Mouse (Mus musculus): ENCODE data around the gene Tom1l1. TPM values are rescaled to one million over a fixed set of nuclear protein-coding genes. Genes with fewer than 3 reads are reported as not detected.

Tom1l1 gene
- polyA plus RNA-seq, 1 experiment: 3.3 TPM

GRCm38 (mm10) chr11:90627751-90628150 lies 60.4 kb downstream of the Tom1l1 start:
- Histone ChIP-seq H3K9me3 (no peaks in the 10 kb centered on the region), H3K4me3 (replicated peaks) (no peak overlapping the region), H3K36me3 (replicated peaks; ENCODE audit: low read length) (no peaks in the 10 kb centered on the region), H3K27me3 (replicated peaks) (no peaks in the 10 kb centered on the region), H3K4me1 (peaks cover 12% of the 10 kb centered on the region; the same call in 1 of the 2 replicates)
- TF ChIP-seq FLI1 (IDR thresholded peaks at IDR 0.05; ENCODE audit: low read length) (no peak), GATA1 (IDR thresholded peaks at IDR 0.05; ENCODE audit: borderline replicate concordance, low read length) (no peak)

GRCm38 (mm10) chr11:90625174-90625573 lies 63.0 kb downstream of the Tom1l1 start:
- Histone ChIP-seq H3K27me3 (replicated peaks) (no peaks in the 10 kb centered on the region), H3K9me3 (no peaks in the 10 kb centered on the region), H3K36me3 (replicated peaks; ENCODE audit: low read length) (peaks cover 8% of the 10 kb centered on the region), H3K4me3 (replicated peaks) (no peak overlapping the region), H3K4me1 (peaks cover 8% of the 10 kb centered on the region; the same call in 1 of the 2 replicates)
- TF ChIP-seq FLI1 (IDR thresholded peaks at IDR 0.05; ENCODE audit: low read length) (no peak), GATA1 (IDR thresholded peaks at IDR 0.05; ENCODE audit: borderline replicate concordance, low read length) (no peak)

GRCm38 (mm10) chr11:90623477-90623876 lies 64.7 kb downstream of the Tom1l1 start:
- H3K9me3 ChIP-seq: no peaks in the 10 kb centered on the region
- H3K36me3 ChIP-seq (replicated peaks; ENCODE audit: low read length): peaks cover 16% of the 10 kb centered on the region
- no peak for TF ChIP-seq GATA1 (IDR thresholded peaks at IDR 0.05; ENCODE audit: borderline replicate concordance, low read length)
- no peak for TF ChIP-seq FLI1 (IDR thresholded peaks at IDR 0.05; ENCODE audit: low read length)
- H3K4me3 ChIP-seq (replicated peaks): no peak overlapping the region
- peaks cover 8% of the 10 kb centered on the region; the same call in 1 of the 2 replicates for H3K4me1 ChIP-seq
- no peaks in the 10 kb centered on the region for H3K27me3 ChIP-seq (replicated peaks)

- no peaks in the 10 kb centered on the region for H3K27me3 ChIP-seq (replicated peaks)
- peaks cover 22% of the 10 kb centered on the region for H3K36me3 ChIP-seq (replicated peaks; ENCODE audit: low read length)
- H3K9me3 ChIP-seq: no peaks in the 10 kb centered on the region
- TF ChIP-seq FLI1 (IDR thresholded peaks at IDR 0.05; ENCODE audit: low read length): no peak
- TF ChIP-seq GATA1 (IDR thresholded peaks at IDR 0.05; ENCODE audit: borderline replicate concordance, low read length): no peak
- peaks cover 8% of the 10 kb centered on the region; the same call in 1 of the 2 replicates for H3K4me1 ChIP-seq
- no peak overlapping the region for H3K4me3 ChIP-seq (replicated peaks)
Observed at GRCm38 (mm10) chr11:90622500-90622899, 65.7 kb downstream of the Tom1l1 start.

- TF ChIP-seq GATA1 (IDR thresholded peaks at IDR 0.05; ENCODE audit: borderline replicate concordance, low read length): no peak
- no peak for TF ChIP-seq FLI1 (IDR thresholded peaks at IDR 0.05; ENCODE audit: low read length)
- no peak overlapping the region for H3K4me3 ChIP-seq (replicated peaks)
- no peaks in the 10 kb centered on the region for H3K9me3 ChIP-seq
- no peaks in the 10 kb centered on the region for H3K27me3 ChIP-seq (replicated peaks)
- H3K4me1 ChIP-seq: peaks cover 5% of the 10 kb centered on the region; the same call in 1 of the 2 replicates
- peaks cover 24% of the 10 kb centered on the region for H3K36me3 ChIP-seq (replicated peaks; ENCODE audit: low read length)
Observed at GRCm38 (mm10) chr11:90622044-90622443, 66.1 kb downstream of the Tom1l1 start.

GRCm38 (mm10) chr11:90616431-90616830 lies 71.7 kb downstream of the Tom1l1 start:
- Histone ChIP-seq H3K9me3 (no peaks in the 10 kb centered on the region), H3K27me3 (replicated peaks) (no peaks in the 10 kb centered on the region), H3K4me3 (replicated peaks) (no peak overlapping the region), H3K4me1 (peaks cover 8% of the 10 kb centered on the region), H3K36me3 (replicated peaks; ENCODE audit: low read length) (peaks cover 38% of the 10 kb centered on the region)
- TF ChIP-seq FLI1 (IDR thresholded peaks at IDR 0.05; ENCODE audit: low read length): no peak
- no peak for TF ChIP-seq GATA1 (IDR thresholded peaks at IDR 0.05; ENCODE audit: borderline replicate concordance, low read length)

- Histone ChIP-seq H3K36me3 (replicated peaks; ENCODE audit: low read length) (peaks cover 33% of the 10 kb centered on the region), H3K4me3 (replicated peaks) (no peak overlapping the region), H3K27me3 (replicated peaks) (no peaks in the 10 kb centered on the region), H3K9me3 (no peaks in the 10 kb centered on the region), H3K4me1 (peaks cover 8% of the 10 kb centered on the region)
- TF ChIP-seq FLI1 (IDR thresholded peaks at IDR 0.05; ENCODE audit: low read length): no peak
- TF ChIP-seq GATA1 (IDR thresholded peaks at IDR 0.05; ENCODE audit: borderline replicate concordance, low read length): no peak
Observed at GRCm38 (mm10) chr11:90614743-90615142, 73.4 kb downstream of the Tom1l1 start.

- Histone ChIP-seq H3K27me3 (replicated peaks) (no peaks in the 10 kb centered on the region), H3K4me3 (replicated peaks) (no peak overlapping the region), H3K36me3 (replicated peaks; ENCODE audit: low read length) (peaks cover 29% of the 10 kb centered on the region), H3K4me1 (peaks cover 8% of the 10 kb centered on the region), H3K9me3 (no peaks in the 10 kb centered on the region)
- TF ChIP-seq GATA1 (IDR thresholded peaks at IDR 0.05; ENCODE audit: borderline replicate concordance, low read length) (no peak), FLI1 (IDR thresholded peaks at IDR 0.05; ENCODE audit: low read length) (no peak)
Observed at GRCm38 (mm10) chr11:90612118-90612517, 76.0 kb downstream of the Tom1l1 start.

- Histone ChIP-seq H3K9me3 (no peaks in the 10 kb centered on the region), H3K4me1 (no peaks in the 10 kb centered on the region), H3K4me3 (replicated peaks) (no peak overlapping the region), H3K27me3 (replicated peaks) (no peaks in the 10 kb centered on the region), H3K36me3 (replicated peaks; ENCODE audit: low read length) (peaks cover 71% of the 10 kb centered on the region)
- no peak for TF ChIP-seq FLI1 (IDR thresholded peaks at IDR 0.05; ENCODE audit: low read length)
- no peak for TF ChIP-seq GATA1 (IDR thresholded peaks at IDR 0.05; ENCODE audit: borderline replicate concordance, low read length)
Observed at GRCm38 (mm10) chr11:90603066-90603465, 85.1 kb downstream of the Tom1l1 start.

- TF ChIP-seq GATA1 (IDR thresholded peaks at IDR 0.05; ENCODE audit: borderline replicate concordance, low read length) (no peak), FLI1 (IDR thresholded peaks at IDR 0.05; ENCODE audit: low read length) (no peak)
- no peaks in the 10 kb centered on the region for H3K4me1 ChIP-seq
- H3K36me3 ChIP-seq (replicated peaks; ENCODE audit: low read length): peaks cover 37% of the 10 kb centered on the region
- no peaks in the 10 kb centered on the region for H3K27me3 ChIP-seq (replicated peaks)
- no peak overlapping the region for H3K4me3 ChIP-seq (replicated peaks)
- H3K9me3 ChIP-seq: no peaks in the 10 kb centered on the region
Observed at GRCm38 (mm10) chr11:90595826-90596225, 92.3 kb downstream of the Tom1l1 start.

Other genes starting within 250 kb of the Tom1l1 start
- 0.15 TPM in 1 of 2 replicates, not detected in the other for gene Stxbp4, start 50.3 kb downstream of the Tom1l1 start, polyA plus RNA-seq (2012; ENCODE audit: insufficient read depth, low replicate concordance)
- 10.5 and 16.0 TPM in 2 replicates for gene Cox11, start 50.2 kb downstream of the Tom1l1 start, polyA plus RNA-seq (2012; ENCODE audit: insufficient read depth, low replicate concordance)